Mouse (Mus musculus) cerebellum, adult 2 months (tissue): ENCODE data around the gene B3galt1.

Experiments used
- CTCF ChIP-seq: fragments of 200-500 bp; IDR thresholded peaks from 2 replicates; pipeline ENCODE4 v1.5.1; 2011; ENCODE audit warnings: low read depth, mild to moderate bottlenecking, control low read depth, low read length, moderate library complexity, borderline replicate concordance; ENCODE audit not compliant: insufficient read depth
- POLR2A ChIP-seq: fragments of 200-500 bp; IDR thresholded peaks from 2 replicates; pipeline ENCODE4 v1.6.1; 2011; ENCODE audit warnings: low read length, control low read depth, borderline replicate concordance; ENCODE audit not compliant: insufficient read depth

GRCm38 (mm10) chr2:67756507-67756906, 190.8 kb downstream of the B3galt1 start:
- TF ChIP-seq POLR2A (no peak), CTCF (no peak)
